Mouse (Mus musculus) C2C12 (cell line): Measurements from ENCODE around the gene Foxa3.

Experiments
- CEBPB ChIP-seq: IDR thresholded peaks from one replicate; pipeline ENCODE4 v1.6.1; 2011; ENCODE audit warnings: low read depth, mild to moderate bottlenecking, control low read depth, moderate library complexity
- MAX ChIP-seq: IDR thresholded peaks from one replicate; pipeline ENCODE4 v1.6.1; 2011; ENCODE audit warnings: mild to moderate bottlenecking, control low read depth

DNA sequence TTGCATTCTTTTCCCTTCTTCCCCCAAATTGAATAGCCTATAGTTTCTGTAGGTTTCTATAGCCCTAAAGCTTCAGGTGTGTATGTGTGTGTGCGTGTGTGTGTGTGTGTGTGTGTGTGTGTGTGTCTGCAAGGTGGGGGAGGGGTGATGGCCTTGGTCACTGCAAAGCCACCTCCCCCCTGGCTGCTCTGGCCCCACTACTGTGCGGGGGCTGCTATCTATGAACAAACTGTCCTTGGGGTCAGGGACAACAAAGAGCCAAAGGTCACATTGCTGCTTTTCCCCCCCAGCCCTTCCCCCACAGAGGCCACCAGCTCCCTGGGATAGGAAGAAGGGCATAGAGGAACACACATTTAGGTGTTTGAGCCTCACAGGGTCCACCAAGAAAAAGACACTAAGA, 10.5 kb downstream of the Foxa3 start:
- TF ChIP-seq MAX (no peak), CEBPB (no peak)
